Mouse (Mus musculus): ENCODE data around the gene Cobll1. TPM values are rescaled to one million over a fixed set of nuclear protein-coding genes. Genes with fewer than 3 reads are reported as not detected.

The Cobll1 gene
- polyA plus RNA-seq, 1 experiment = 15.0 TPM

GRCm38 (mm10) chr2:65188585-65188984 is 50.6 kb downstream of the Cobll1 start:
- peaks cover 10% of the 10 kb centered on the region for H3K4me1 ChIP-seq (ENCODE audit: control insufficient read depth, insufficient read depth, low read length)
- TF ChIP-seq CTCF (IDR thresholded peaks at IDR 0.05; ENCODE audit: borderline replicate concordance, insufficient read depth, low read length) (no peak), POLR2A (IDR thresholded peaks at IDR 0.05; ENCODE audit: low read depth, low read length) (no peak)
- no peak overlapping the region for H3K27ac ChIP-seq (ENCODE audit: insufficient read depth, low read length)
- no peak overlapping the region for H3K4me3 ChIP-seq (ENCODE audit: insufficient read depth, low read length)

GRCm38 (mm10) chr2:65187652-65188051 is 51.6 kb downstream of the Cobll1 start:
- Histone ChIP-seq H3K4me1 (ENCODE audit: control insufficient read depth, insufficient read depth, low read length) (peaks cover 8% of the 10 kb centered on the region), H3K27ac (ENCODE audit: insufficient read depth, low read length) (no peak overlapping the region), H3K4me3 (ENCODE audit: insufficient read depth, low read length) (no peak overlapping the region)
- no peak for TF ChIP-seq CTCF (IDR thresholded peaks at IDR 0.05; ENCODE audit: borderline replicate concordance, insufficient read depth, low read length)
- no peak for TF ChIP-seq POLR2A (IDR thresholded peaks at IDR 0.05; ENCODE audit: low read depth, low read length)

- peaks cover 12% of the 10 kb centered on the region for H3K4me1 ChIP-seq (ENCODE audit: control insufficient read depth, insufficient read depth, low read length)
- no peak overlapping the region for H3K27ac ChIP-seq (ENCODE audit: insufficient read depth, low read length)
- no peak overlapping the region for H3K4me3 ChIP-seq (ENCODE audit: insufficient read depth, low read length)
- TF ChIP-seq CTCF (IDR thresholded peaks at IDR 0.05; ENCODE audit: borderline replicate concordance, insufficient read depth, low read length) = no peak
- TF ChIP-seq POLR2A (IDR thresholded peaks at IDR 0.05; ENCODE audit: low read depth, low read length) = no peak
Observed at GRCm38 (mm10) chr2:65187164-65187563, 52.0 kb downstream of the Cobll1 start.

GRCm38 (mm10) chr2:65182747-65183146 is 56.5 kb downstream of the Cobll1 start:
- TF ChIP-seq POLR2A (IDR thresholded peaks at IDR 0.05; ENCODE audit: low read depth, low read length) (no peak), CTCF (IDR thresholded peaks at IDR 0.05; ENCODE audit: borderline replicate concordance, insufficient read depth, low read length) (no peak)
- Histone ChIP-seq H3K27ac (ENCODE audit: insufficient read depth, low read length) (no peak overlapping the region), H3K4me1 (ENCODE audit: control insufficient read depth, insufficient read depth, low read length) (peaks cover 14% of the 10 kb centered on the region), H3K4me3 (ENCODE audit: insufficient read depth, low read length) (no peak overlapping the region)

GRCm38 (mm10) chr2:65181736-65182135 is 57.5 kb downstream of the Cobll1 start:
- Histone ChIP-seq H3K4me3 (ENCODE audit: insufficient read depth, low read length) (no peak overlapping the region), H3K27ac (ENCODE audit: insufficient read depth, low read length) (no peak overlapping the region), H3K4me1 (ENCODE audit: control insufficient read depth, insufficient read depth, low read length) (peaks cover 14% of the 10 kb centered on the region)
- TF ChIP-seq CTCF (IDR thresholded peaks at IDR 0.05; ENCODE audit: borderline replicate concordance, insufficient read depth, low read length) (no peak), POLR2A (IDR thresholded peaks at IDR 0.05; ENCODE audit: low read depth, low read length) (no peak)

GRCm38 (mm10) chr2:65181066-65181716 is 58.0 kb downstream of the Cobll1 start:
- no peak for TF ChIP-seq POLR2A (IDR thresholded peaks at IDR 0.05; ENCODE audit: low read depth, low read length)
- TF ChIP-seq CTCF (IDR thresholded peaks at IDR 0.05; ENCODE audit: borderline replicate concordance, insufficient read depth, low read length) = no peak
- Histone ChIP-seq H3K4me1 (ENCODE audit: control insufficient read depth, insufficient read depth, low read length) (peaks cover 14% of the 10 kb centered on the region), H3K4me3 (ENCODE audit: insufficient read depth, low read length) (no peak overlapping the region), H3K27ac (ENCODE audit: insufficient read depth, low read length) (no peak overlapping the region)

GRCm38 (mm10) chr2:65175645-65176044 is 63.6 kb downstream of the Cobll1 start:
- Histone ChIP-seq H3K27ac (ENCODE audit: insufficient read depth, low read length) (no peak overlapping the region), H3K4me1 (ENCODE audit: control insufficient read depth, insufficient read depth, low read length) (no peaks in the 10 kb centered on the region), H3K4me3 (ENCODE audit: insufficient read depth, low read length) (no peak overlapping the region)
- TF ChIP-seq CTCF (IDR thresholded peaks at IDR 0.05; ENCODE audit: borderline replicate concordance, insufficient read depth, low read length) (no peak), POLR2A (IDR thresholded peaks at IDR 0.05; ENCODE audit: low read depth, low read length) (no peak)

GRCm38 (mm10) chr2:65172071-65172470 is 67.1 kb downstream of the Cobll1 start:
- H3K4me1 ChIP-seq (ENCODE audit: control insufficient read depth, insufficient read depth, low read length) = no peaks in the 10 kb centered on the region
- H3K27ac ChIP-seq (ENCODE audit: insufficient read depth, low read length) = no peak overlapping the region
- no peak overlapping the region for H3K4me3 ChIP-seq (ENCODE audit: insufficient read depth, low read length)
- TF ChIP-seq POLR2A (IDR thresholded peaks at IDR 0.05; ENCODE audit: low read depth, low read length) (no peak), CTCF (IDR thresholded peaks at IDR 0.05; ENCODE audit: borderline replicate concordance, insufficient read depth, low read length) (no peak)

- no peaks in the 10 kb centered on the region for H3K4me1 ChIP-seq (ENCODE audit: control insufficient read depth, insufficient read depth, low read length)
- no peak overlapping the region for H3K4me3 ChIP-seq (ENCODE audit: insufficient read depth, low read length)
- TF ChIP-seq CTCF (IDR thresholded peaks at IDR 0.05; ENCODE audit: borderline replicate concordance, insufficient read depth, low read length) (no peak), POLR2A (IDR thresholded peaks at IDR 0.05; ENCODE audit: low read depth, low read length) (no peak)
- no peak overlapping the region for H3K27ac ChIP-seq (ENCODE audit: insufficient read depth, low read length)
Observed at GRCm38 (mm10) chr2:65171516-65171915, 67.7 kb downstream of the Cobll1 start.

GRCm38 (mm10) chr2:65170693-65171456 is 68.3 kb downstream of the Cobll1 start:
- Histone ChIP-seq H3K4me3 (ENCODE audit: insufficient read depth, low read length) (no peak overlapping the region), H3K4me1 (ENCODE audit: control insufficient read depth, insufficient read depth, low read length) (no peaks in the 10 kb centered on the region), H3K27ac (ENCODE audit: insufficient read depth, low read length) (no peak overlapping the region)
- no peak for TF ChIP-seq CTCF (IDR thresholded peaks at IDR 0.05; ENCODE audit: borderline replicate concordance, insufficient read depth, low read length)
- TF ChIP-seq POLR2A (IDR thresholded peaks at IDR 0.05; ENCODE audit: low read depth, low read length) = no peak
